Mouse (Mus musculus): ENCODE results near the gene Fam228b. TPM values are rescaled to one million over a fixed set of nuclear protein-coding genes. Genes with fewer than 3 reads are reported as not detected.
"Not testable (repeated sequence)": the region's sequence is repeated elsewhere in the genome, so short reads cannot be mapped to it uniquely, and the experiment has no call there.

Gene Fam228b
- polyA plus RNA-seq, 1 experiment from 2014 or later = 6.0 TPM

DNA sequence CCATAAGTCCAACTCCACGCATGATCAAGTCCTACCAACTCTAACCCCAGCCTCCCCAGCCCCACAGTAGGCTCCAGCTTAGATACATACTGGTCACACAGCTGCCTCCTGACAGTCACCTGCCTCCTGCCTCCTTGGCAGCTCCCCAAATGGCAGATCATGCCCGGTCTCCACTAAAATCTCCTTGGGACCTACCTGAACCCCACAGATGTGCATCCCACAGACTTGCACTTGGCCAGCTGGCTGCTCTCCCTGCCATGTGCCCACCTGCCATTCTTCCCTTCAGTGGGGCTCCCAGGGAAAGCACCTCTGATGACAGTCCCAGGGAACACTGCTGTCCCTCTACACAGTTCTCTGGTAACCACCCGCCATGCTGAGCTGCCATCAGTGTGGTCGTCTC, 60.8 kb downstream of the Fam228b start:
- ATAC-seq (ENCODE audit: insufficient number of reproducible peaks, insufficient read depth, low FRiP score, low TSS enrichment, low read depth) = no peak
- H3K27ac ChIP-seq = no peak overlapping the region
- H3K9ac ChIP-seq = no peak overlapping the region
- no peak overlapping the region for H3K4me2 ChIP-seq
- peaks cover 66% of the 10 kb centered on the region for H3K36me3 ChIP-seq
- H3K27me3 ChIP-seq = no peaks in the 10 kb centered on the region
- H3K9me3 ChIP-seq = no peaks in the 10 kb centered on the region
- no peak overlapping the region for H3K4me3 ChIP-seq
- WGBS = 83% methylated on average over 4 of the region's 4 CpGs
- no peaks in the 10 kb centered on the region for H3K4me1 ChIP-seq

- no peak for ATAC-seq (ENCODE audit: insufficient number of reproducible peaks, insufficient read depth, low FRiP score, low TSS enrichment, low read depth)
- H3K27me3 ChIP-seq = no peaks in the 10 kb centered on the region
- no peak overlapping the region for H3K4me3 ChIP-seq
- no peaks in the 10 kb centered on the region for H3K4me1 ChIP-seq
- H3K9me3 ChIP-seq = no peaks in the 10 kb centered on the region
- H3K36me3 ChIP-seq = peaks cover 59% of the 10 kb centered on the region
- 90% methylated on average over 14 of the region's 14 CpGs for WGBS
- H3K27ac ChIP-seq = no peak overlapping the region
- no peak overlapping the region for H3K4me2 ChIP-seq
- H3K9ac ChIP-seq = no peak overlapping the region
These were observed 61.5 kb downstream of the Fam228b start for GRCm38 (mm10) chr12:4707488-4708017.

DNA sequence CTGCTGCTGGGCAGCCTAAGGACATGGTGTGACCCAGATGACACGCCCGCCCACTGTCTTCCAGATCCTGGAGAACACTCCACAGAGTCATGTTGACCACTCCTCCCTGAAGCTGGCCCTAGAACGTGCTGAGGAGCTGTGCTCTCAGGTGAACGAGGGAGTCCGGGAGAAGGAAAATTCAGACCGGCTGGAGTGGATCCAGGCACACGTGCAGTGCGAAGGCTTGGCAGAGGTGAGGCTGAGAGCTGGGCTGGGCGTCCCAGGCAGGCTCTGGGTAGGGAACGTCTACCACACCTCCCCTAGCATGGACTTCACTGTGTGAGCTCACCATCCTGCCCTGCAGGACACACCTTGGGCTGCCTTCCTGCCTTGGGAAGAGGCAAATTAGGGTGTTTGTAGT, 62.2 kb downstream of the Fam228b start:
- Histone ChIP-seq H3K27me3 (no peaks in the 10 kb centered on the region), H3K4me3 (no peak overlapping the region), H3K36me3 (peaks cover 59% of the 10 kb centered on the region), H3K27ac (no peak overlapping the region), H3K9me3 (no peaks in the 10 kb centered on the region), H3K9ac (no peak overlapping the region), H3K4me2 (no peak overlapping the region), H3K4me1 (no peaks in the 10 kb centered on the region)
- 86% methylated on average over 10 of the region's 10 CpGs for WGBS
- ATAC-seq (ENCODE audit: insufficient number of reproducible peaks, insufficient read depth, low FRiP score, low TSS enrichment, low read depth) = no peak

- 88% methylated on average over 5 of the region's 5 CpGs for WGBS
These were observed 62.9 kb downstream of the Fam228b start for GRCm38 (mm10) chr12:4706175-4706574.

DNA sequence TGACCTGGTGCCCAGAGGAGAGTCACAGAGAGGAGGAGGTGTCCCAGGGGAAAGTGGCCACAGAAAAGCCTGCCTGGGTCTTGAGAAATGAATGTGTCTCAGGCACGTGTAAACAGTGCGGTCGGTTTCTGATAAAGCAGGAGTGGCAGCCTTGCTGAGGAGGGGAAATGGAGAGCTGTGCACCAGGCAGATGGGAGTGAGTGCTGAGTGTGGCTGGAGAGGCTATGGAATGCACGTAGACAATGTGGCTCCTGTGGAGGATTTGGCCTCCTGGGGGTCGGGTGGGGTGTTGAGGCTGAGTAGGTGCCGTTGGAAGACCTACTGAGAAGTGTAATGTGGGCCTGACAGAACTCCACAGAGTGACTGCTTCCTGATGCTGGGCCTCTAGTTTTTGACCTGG, 63.4 kb downstream of the Fam228b start:
- not testable (repeated sequence) for H3K4me3 ChIP-seq; H3K9me3 ChIP-seq; H3K9ac ChIP-seq; H3K27me3 ChIP-seq; H3K4me1 ChIP-seq; H3K4me2 ChIP-seq; ATAC-seq (ENCODE audit: insufficient number of reproducible peaks, insufficient read depth, low FRiP score, low TSS enrichment, low read depth); H3K27ac ChIP-seq
- 75% methylated on average over 6 of the region's 6 CpGs for WGBS
- H3K36me3 ChIP-seq = peaks cover 59% of the 10 kb centered on the region

More at GRCm38 (mm10) chr12:4706175-4706574, 62.9 kb downstream of the Fam228b start:
- H3K9me3 ChIP-seq = no peaks in the 10 kb centered on the region
- H3K36me3 ChIP-seq = peaks cover 59% of the 10 kb centered on the region
- no peaks in the 10 kb centered on the region for H3K27me3 ChIP-seq
- H3K9ac ChIP-seq = no peak overlapping the region
- H3K4me1 ChIP-seq = no peaks in the 10 kb centered on the region
- no peak for ATAC-seq (ENCODE audit: insufficient number of reproducible peaks, insufficient read depth, low FRiP score, low TSS enrichment, low read depth)
- no peak overlapping the region for H3K27ac ChIP-seq
- H3K4me3 ChIP-seq = no peak overlapping the region
- no peak overlapping the region for H3K4me2 ChIP-seq

GRCm38 (mm10) chr12:4694534-4694933, 74.5 kb downstream of the Fam228b start:
- H3K27me3 ChIP-seq = no peaks in the 10 kb centered on the region
- H3K36me3 ChIP-seq = peaks cover 18% of the 10 kb centered on the region
- no peak overlapping the region for H3K27ac ChIP-seq
- H3K4me1 ChIP-seq = no peaks in the 10 kb centered on the region
- no peak overlapping the region for H3K4me2 ChIP-seq
- H3K9me3 ChIP-seq = no peaks in the 10 kb centered on the region
- 94% methylated on average over 1 of the region's 1 CpGs for WGBS
- ATAC-seq (ENCODE audit: insufficient number of reproducible peaks, insufficient read depth, low FRiP score, low TSS enrichment, low read depth) = no peak
- no peak overlapping the region for H3K4me3 ChIP-seq
- no peak overlapping the region for H3K9ac ChIP-seq

- Histone ChIP-seq H3K36me3 (peaks cover 6% of the 10 kb centered on the region; the same call in 1 of the 2 replicates), H3K4me3 (no peak overlapping the region), H3K4me1 (0 out of 2 replicates have a peak, but pooled peaks cover 2% of the 10 kb centered on the region), H3K9me3 (no peaks in the 10 kb centered on the region), H3K9ac (no peak overlapping the region), H3K27me3 (no peaks in the 10 kb centered on the region), H3K27ac (no peak overlapping the region), H3K4me2 (no peak overlapping the region)
- no peak for ATAC-seq (ENCODE audit: insufficient number of reproducible peaks, insufficient read depth, low FRiP score, low TSS enrichment, low read depth)
- 78% methylated on average over 3 of the region's 3 CpGs for WGBS
These were observed 77.9 kb downstream of the Fam228b start for GRCm38 (mm10) chr12:4691193-4691592.

Other genes with a start within 250 kb of the Fam228b start
- 32.7 and 34.0 TPM in 2 replicates for gene Itsn2, start 176.6 kb downstream of the Fam228b start, polyA plus RNA-seq (2015; fragmentation: Nextera tagmentation; extraction: Ambion mirVana)
- not detected in 2 replicates for gene Gm3625, start 176.3 kb downstream of the Fam228b start, polyA plus RNA-seq (2015; fragmentation: Nextera tagmentation; extraction: Ambion mirVana)
- gene Fam228a, start 30.8 kb downstream of the Fam228b start, polyA plus RNA-seq (2015; fragmentation: Nextera tagmentation; extraction: Ambion mirVana) = 0.70 and 0.98 TPM in 2 replicates
- gene Pfn4, start 245 bp downstream of the Fam228b start, polyA plus RNA-seq (2015; fragmentation: Nextera tagmentation; extraction: Ambion mirVana) = 5.3 and 6.1 TPM in 2 replicates
- 263 and 290 TPM in 2 replicates for gene Sf3b6, start 48.3 kb upstream of the Fam228b start, polyA plus RNA-seq (2015; fragmentation: Nextera tagmentation; extraction: Ambion mirVana)
- gene Fkbp1b, start 72.3 kb upstream of the Fam228b start, polyA plus RNA-seq (2015; fragmentation: Nextera tagmentation; extraction: Ambion mirVana) = 12.6 and 14.0 TPM in 2 replicates
- gene Wdcp, start 74.0 kb upstream of the Fam228b start, polyA plus RNA-seq (2015; fragmentation: Nextera tagmentation; extraction: Ambion mirVana) = 20.2 and 21.5 TPM in 2 replicates
- gene Mfsd2b, start 105.1 kb upstream of the Fam228b start, polyA plus RNA-seq (2015; fragmentation: Nextera tagmentation; extraction: Ambion mirVana) = 1.8 and 2.7 TPM in 2 replicates
- gene Ubxn2a, start 138.4 kb upstream of the Fam228b start, polyA plus RNA-seq (2015; fragmentation: Nextera tagmentation; extraction: Ambion mirVana) = 22.0 and 28.6 TPM in 2 replicates
- gene Atad2b, start 148.1 kb upstream of the Fam228b start, polyA plus RNA-seq (2015; fragmentation: Nextera tagmentation; extraction: Ambion mirVana) = 14.9 and 16.6 TPM in 2 replicates